Mouse (Mus musculus): ENCODE data around the gene Sh2d1a.

DNA sequence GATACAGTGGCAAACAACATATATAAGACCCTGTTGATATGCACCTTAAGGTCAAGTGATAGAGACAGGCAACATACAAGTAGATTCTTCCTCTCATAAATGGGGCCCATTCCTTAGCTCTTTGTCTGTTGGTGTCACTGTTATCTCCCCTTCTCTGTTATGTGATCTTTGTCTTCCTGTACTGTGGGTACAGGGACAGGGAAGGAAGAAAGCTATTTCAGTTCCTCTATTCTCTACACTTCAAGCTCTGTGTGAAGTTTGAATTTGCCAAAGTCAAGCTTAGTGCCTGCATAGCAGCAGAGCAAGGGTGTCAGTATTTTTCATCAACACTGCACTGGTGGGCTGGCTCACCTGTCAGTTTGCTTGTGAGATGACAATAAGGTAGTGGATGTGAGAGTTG is 1.7 kb upstream of the Sh2d1a start:
- TF ChIP-seq FLI1 (IDR thresholded peaks at IDR 0.05; ENCODE audit: low read length) (no peak), GATA1 (IDR thresholded peaks at IDR 0.05; ENCODE audit: borderline replicate concordance, low read length) (no peak)

All from megakaryocyte, embryonic 14.5 days (primary cell).